Mouse (Mus musculus): ENCODE results near the gene Tceal1.
"Not testable (repeated sequence)": the region's sequence is repeated elsewhere in the genome, so short reads cannot be mapped to it uniquely, and the experiment has no call there.

The Tceal1 gene

GRCm38 (mm10) chrX:136707446-136708167, at the start of gene Tceal1:
Gene Tceal1 (plus strand): TSS chrX:136707982.
- DNase-seq (ENCODE audit: low spot score in 2 of 2), result peak in 1 of 2 experiments; percentile 1

- DNase-seq (ENCODE audit: low spot score in 2 of 2), result no peak
Measured at GRCm38 (mm10) chrX:136666281-136666706, 41.5 kb upstream of the Tceal1 start.

GRCm38 (mm10) chrX:136666762-136667464, 40.9 kb upstream of the Tceal1 start:
- DNase-seq (ENCODE audit: low spot score in 2 of 2), result not testable (repeated sequence)

GRCm38 (mm10) chrX:136668794-136669193, 39.0 kb upstream of the Tceal1 start:
- no peak for DNase-seq (ENCODE audit: low spot score in 2 of 2)

- no peak for DNase-seq (ENCODE audit: low spot score in 2 of 2)
Measured at GRCm38 (mm10) chrX:136680989-136681388, 26.8 kb upstream of the Tceal1 start.

GRCm38 (mm10) chrX:136691606-136692293, 16.0 kb upstream of the Tceal1 start:
- not testable (repeated sequence) for DNase-seq (ENCODE audit: low spot score in 2 of 2)

GRCm38 (mm10) chrX:136692294-136692675, 15.5 kb upstream of the Tceal1 start:
- DNase-seq (ENCODE audit: low spot score in 2 of 2), result no peak

- no peak for DNase-seq (ENCODE audit: low spot score in 2 of 2)
Measured at GRCm38 (mm10) chrX:136693196-136693595, 14.6 kb upstream of the Tceal1 start.

GRCm38 (mm10) chrX:136708168-136708681, 443 bp downstream of the Tceal1 start:
- DNase-seq (ENCODE audit: low spot score in 2 of 2), result peak; percentile 1 to 8

GRCm38 (mm10) chrX:136708782-136709181, 1.0 kb downstream of the Tceal1 start:
- no peak for DNase-seq (ENCODE audit: low spot score in 2 of 2)

- not testable (repeated sequence) for DNase-seq (ENCODE audit: low spot score in 2 of 2)
Measured at GRCm38 (mm10) chrX:136714742-136715474, 7.1 kb downstream of the Tceal1 start.

GRCm38 (mm10) chrX:136732016-136732415, 24.2 kb downstream of the Tceal1 start:
- DNase-seq (ENCODE audit: low spot score in 2 of 2), result no peak

- no peak for DNase-seq (ENCODE audit: low spot score in 2 of 2)
Measured at GRCm38 (mm10) chrX:136740087-136740790, 32.5 kb downstream of the Tceal1 start.

- peak; percentile 94 for DNase-seq (ENCODE audit: low spot score in 2 of 2)
Measured at GRCm38 (mm10) chrX:136740791-136741650, 33.2 kb downstream of the Tceal1 start.

GRCm38 (mm10) chrX:136741651-136742201, 33.9 kb downstream of the Tceal1 start:
- peak; percentile 77 to 83 for DNase-seq (ENCODE audit: low spot score in 2 of 2)

GRCm38 (mm10) chrX:136742241-136742640, 34.5 kb downstream of the Tceal1 start:
- DNase-seq (ENCODE audit: low spot score in 2 of 2), result no peak

- DNase-seq (ENCODE audit: low spot score in 2 of 2), result peak; percentile 31 to 51
Measured at GRCm38 (mm10) chrX:136742661-136743103, 34.9 kb downstream of the Tceal1 start.

GRCm38 (mm10) chrX:136743459-136743858, 35.7 kb downstream of the Tceal1 start, which contains the start of gene Morf4l2:
Gene Morf4l2 (minus strand): TSS chrX:136743690.
- no peak for DNase-seq (ENCODE audit: low spot score in 2 of 2)

GRCm38 (mm10) chrX:136744663-136745062, 36.9 kb downstream of the Tceal1 start:
- no peak for DNase-seq (ENCODE audit: low spot score in 2 of 2)

Data from spleen, postnatal 36 days (tissue).